Mouse (Mus musculus) layer of hippocampus, adult 9-10 months (tissue): Measurements from ENCODE around the gene Gm29049.
"Not testable (repeated sequence)": the region's sequence is repeated elsewhere in the genome, so short reads cannot be mapped to it uniquely, and the experiment has no call there.

Experiments used
- DNase-seq: peaks from one replicate; pipeline ENCODE4 v3.0.0; 2022; ENCODE audit warnings: low spot score

Gene Gm29049

DNA sequence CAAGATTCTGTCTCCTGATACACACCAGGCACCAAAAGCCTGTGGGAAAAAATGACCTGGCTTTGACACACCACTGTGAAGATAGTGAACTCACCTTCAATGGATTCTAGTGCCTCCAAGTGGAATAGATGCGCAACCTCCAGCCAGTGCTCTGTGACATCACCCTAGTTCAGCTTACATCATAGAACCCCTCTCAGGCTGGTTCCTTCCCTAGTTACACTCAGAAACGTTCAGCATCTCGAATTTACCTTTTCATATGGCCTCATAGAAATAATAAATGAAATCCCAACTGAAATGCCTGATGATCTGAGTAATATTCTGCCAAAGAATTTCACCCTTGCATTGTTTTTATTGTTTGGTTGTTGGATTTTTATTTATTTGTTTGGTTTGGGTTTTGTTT is at the start of gene Gm29049:
Gene Gm29049, minus strand, starts transcription at position 101 of the 400 bp plus-strand sequence.
- not testable (repeated sequence) for DNase-seq
